Mouse (Mus musculus) urinary bladder, postnatal 25 days (tissue): ENCODE measurements around the gene Mast3.
A peak's percentile ranks its signal among the peaks of the same experiment; 100 is the strongest.
"Not testable (repeated sequence)": the region's sequence is repeated elsewhere in the genome, so short reads cannot be mapped to it uniquely, and the experiment has no call there.

Source experiments
- DNase-seq: peaks from one replicate; pipeline ENCODE4 v3.0.0; 2022; ENCODE audit warnings: low spot score

Gene Mast3

GRCm38 (mm10) chr8:70833520-70833919 is 28.7 kb upstream of the Mast3 start:
- DNase-seq: no peak

- no peak for DNase-seq
These were observed 28.2 kb upstream of the Mast3 start for GRCm38 (mm10) chr8:70833018-70833482.

- DNase-seq: no peak
These were observed 27.5 kb upstream of the Mast3 start for GRCm38 (mm10) chr8:70832371-70832770.

GRCm38 (mm10) chr8:70831517-70831916 is 26.7 kb upstream of the Mast3 start:
- DNase-seq: no peak

- DNase-seq: no peak
These were observed 22.9 kb upstream of the Mast3 start for GRCm38 (mm10) chr8:70827796-70828195.

GRCm38 (mm10) chr8:70827010-70827409 is 22.2 kb upstream of the Mast3 start:
- DNase-seq: no peak

DNA sequence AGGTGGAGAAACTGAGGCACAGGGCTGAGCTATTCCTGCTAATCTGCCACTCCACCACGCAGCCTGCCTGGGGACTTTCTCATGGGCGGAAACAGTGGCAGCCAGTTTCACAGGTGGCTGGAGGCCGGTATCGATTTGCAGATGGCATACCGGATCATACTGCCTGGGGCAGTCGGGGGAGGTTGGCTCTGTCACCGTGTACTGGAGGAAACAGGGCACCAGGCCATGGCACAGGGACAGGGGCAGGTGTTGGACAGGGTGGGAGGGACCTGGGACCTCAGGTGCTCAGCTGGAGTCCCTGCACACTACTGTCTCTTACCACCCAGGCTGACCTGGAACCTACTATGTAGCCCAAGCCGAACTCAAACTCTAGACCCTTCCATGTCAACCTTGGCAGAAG is 21.0 kb upstream of the Mast3 start:
- no peak for DNase-seq

DNA sequence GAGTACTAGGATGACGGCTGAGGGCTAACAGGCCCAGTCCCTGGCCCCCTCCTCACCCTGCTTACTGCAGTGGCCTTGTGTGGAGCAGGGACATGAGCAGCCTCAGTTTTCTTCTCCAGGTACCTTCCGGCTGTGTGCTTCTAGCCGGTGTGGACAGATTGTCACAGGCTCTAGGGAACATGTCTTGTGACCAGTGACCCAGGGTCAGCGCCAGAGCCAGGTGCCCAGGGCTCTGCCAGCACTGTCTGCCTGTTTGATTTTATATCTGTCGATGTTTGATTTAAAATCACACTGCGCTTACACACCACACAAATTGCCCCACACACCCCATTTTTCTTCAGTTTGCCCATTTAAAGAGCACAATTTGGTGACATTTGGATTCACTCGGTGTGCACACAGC is 18.9 kb upstream of the Mast3 start:
- DNase-seq: no peak

GRCm38 (mm10) chr8:70822594-70822993 is 17.7 kb upstream of the Mast3 start:
- not testable (repeated sequence) for DNase-seq

DNA sequence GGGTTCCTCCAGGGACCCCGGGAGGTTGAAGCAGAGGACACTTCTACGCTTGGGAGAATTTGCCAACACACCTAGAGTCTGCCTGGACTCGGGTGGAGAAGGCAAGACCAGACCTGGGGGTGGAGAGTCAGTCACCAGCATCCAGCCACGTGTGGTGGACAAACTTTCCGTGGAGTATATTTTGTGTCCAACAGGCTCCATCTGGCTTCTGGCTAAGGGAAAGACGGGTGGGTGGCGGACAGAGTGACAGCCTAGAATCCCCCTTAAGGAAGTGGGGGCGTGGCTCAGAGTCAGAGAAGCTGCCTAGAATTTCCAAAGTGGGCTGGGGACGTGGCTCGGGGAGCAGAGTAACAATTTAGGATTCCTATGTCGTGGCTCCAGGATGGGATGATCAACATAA is 17.1 kb upstream of the Mast3 start:
- DNase-seq: no peak

- DNase-seq: peak; percentile 70
These were observed 16.6 kb upstream of the Mast3 start for GRCm38 (mm10) chr8:70821399-70821962.

DNA sequence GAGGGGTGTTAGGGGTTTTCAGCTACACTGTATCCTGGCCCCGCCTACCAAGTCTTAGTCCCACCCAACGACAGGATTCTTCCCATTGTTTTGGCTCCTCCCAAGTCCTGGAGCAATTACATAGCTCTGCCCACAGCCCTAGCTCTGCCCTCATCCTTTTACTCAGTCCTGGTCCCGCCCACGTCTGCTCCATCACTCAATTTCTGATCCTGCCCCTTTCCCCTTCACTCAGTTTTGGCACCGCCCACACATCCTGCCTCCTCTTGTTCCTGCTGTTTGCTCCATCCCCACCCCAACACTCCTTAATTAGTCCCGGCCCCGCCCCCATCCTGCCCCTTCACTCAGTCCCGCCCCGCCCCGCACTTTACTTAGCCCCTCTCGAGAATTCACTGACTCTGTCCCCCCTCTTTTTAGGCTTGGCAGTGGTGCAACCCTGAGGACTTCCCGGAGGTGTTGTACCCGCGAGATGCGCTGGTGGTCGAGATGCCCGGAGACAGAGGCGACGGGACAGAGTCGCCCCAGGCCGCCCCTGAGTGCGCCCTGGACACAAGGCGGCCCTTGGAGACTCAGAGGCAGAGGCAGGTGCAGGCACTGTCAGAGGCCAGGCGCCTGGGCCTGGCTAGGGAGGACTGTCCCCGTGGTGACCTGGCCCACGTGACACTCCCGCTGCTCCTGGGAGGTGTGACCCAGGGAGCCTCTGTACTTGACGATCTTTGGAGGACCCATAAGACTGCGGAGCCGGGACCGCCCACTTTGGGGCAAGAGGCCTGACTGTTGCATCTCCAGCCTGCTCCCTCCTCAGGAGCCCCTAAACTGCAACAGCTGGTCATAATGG is 15.5 kb upstream of the Mast3 start:
- peak; percentile 21 for DNase-seq

- peak; percentile 44 for DNase-seq
These were observed 11.8 kb upstream of the Mast3 start for GRCm38 (mm10) chr8:70816679-70817078.

GRCm38 (mm10) chr8:70812885-70813284 is 8.0 kb upstream of the Mast3 start:
- DNase-seq: no peak

- no peak for DNase-seq
These were observed 7.2 kb upstream of the Mast3 start for GRCm38 (mm10) chr8:70812055-70812454.

DNA sequence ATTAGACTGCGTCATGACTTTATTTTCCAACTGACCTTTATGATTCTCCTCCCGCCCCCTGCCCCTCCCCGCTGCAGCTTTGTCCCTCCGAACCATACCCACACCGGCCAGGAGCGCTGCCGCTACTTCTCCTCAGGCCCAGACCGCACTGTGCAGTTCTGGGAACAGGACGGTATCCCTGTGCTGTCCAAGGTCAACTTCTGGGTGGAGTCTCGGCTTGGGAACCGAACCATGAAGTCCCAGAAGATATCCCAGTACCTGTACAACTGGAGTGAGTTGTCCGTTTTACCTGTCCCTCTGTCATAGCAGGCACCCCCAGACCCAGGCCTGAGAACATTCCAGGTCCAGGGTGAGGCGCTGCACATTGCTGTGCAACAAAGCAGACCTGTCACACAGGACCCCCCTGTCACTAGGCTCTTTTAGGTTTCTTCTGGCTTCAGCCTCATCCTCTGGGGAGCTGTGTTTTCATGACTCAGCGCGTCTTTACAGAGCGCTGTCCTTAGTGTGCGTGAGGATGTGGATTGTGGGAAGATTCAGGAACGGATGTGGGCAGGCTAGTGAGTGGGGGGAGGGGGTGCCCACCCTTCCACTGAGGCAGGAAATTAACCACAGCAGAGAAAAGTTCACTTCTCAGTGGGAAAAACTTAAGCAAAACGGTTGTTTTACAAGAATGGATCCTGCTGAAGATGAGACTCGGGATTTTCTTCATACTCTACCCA is 6.3 kb upstream of the Mast3 start:
- no peak for DNase-seq

DNA sequence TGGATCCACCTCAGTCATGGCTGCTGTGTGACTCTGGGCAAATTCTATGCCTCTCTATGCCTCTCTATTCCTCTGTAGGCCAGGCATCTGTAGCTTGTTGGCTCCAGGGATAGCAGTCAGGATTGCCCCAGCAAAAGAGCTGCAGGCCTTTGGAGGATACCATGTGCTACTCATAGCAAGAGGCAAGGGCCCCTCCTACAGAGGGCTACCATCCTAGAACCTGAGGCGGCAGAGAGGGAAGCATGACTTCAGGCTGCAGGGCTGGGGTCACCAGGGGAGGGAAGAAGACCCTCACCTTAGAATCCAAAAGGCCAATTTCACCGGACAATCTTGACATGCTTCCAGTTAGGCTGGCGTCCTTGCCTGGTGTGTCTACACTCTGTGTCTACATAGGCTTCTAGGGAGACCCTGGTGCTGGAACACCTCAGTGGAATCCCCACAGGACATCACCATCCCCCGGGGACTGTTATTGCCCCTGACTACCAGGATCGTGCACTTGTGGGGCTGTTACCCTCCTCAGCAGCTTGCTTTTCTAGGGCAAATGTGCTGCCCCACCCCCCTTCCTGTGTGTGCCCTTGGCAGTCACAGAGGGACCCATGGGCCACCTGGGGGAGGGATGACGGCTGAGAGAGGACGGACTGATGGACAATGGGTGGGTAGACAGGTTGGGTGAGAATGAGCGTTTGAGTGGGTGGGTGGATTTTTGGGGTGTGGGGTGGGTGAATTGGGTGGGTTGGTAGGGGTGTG is 4.3 kb upstream of the Mast3 start:
- no peak for DNase-seq

DNA sequence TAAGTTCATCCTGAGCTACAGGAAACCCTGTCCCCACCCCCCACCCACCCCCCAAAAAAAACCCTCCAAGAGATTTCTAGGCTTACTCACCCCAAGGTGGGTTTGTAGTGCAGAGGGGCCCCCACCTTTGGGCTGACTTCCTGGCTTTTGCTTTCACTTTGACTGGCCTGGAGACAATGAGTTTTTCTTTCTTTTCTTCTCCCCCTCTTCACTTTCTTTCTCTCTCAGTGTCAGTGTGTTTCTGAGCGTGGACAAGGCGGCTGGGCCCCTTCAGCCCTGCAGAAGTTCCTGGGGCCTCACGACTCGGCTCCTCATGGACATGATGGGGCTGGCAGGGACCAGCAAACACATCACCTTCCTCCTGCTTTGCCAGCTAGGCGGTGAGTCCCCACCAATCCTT is 3.4 kb upstream of the Mast3 start, which contains the start of gene Il12rb1:
TSS of gene Il12rb1 (plus strand) at position 211 of the 400 bp plus-strand sequence.
- DNase-seq: no peak

DNA sequence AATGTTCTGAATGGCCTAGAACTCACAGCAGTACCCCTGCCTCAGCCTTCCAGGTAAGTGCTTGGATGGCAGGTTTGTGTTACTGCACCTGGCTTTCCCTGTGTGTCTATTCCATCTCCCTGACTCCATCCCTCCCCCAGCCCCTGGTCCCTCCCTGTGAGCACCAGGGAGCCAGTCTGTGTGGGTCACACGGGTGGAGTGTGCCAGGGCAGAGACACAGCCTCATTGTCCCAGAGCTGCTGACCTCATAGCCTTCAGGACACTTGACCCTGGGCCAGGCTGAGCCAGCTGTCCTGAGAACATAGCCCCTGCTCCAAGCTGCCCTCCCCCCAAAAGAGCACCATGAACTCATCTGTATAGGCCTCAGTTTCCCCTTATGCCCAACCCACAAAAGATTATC is 2.5 kb upstream of the Mast3 start:
- DNase-seq: no peak

GRCm38 (mm10) chr8:70806541-70806940 is 1.7 kb upstream of the Mast3 start:
- DNase-seq: no peak

DNA sequence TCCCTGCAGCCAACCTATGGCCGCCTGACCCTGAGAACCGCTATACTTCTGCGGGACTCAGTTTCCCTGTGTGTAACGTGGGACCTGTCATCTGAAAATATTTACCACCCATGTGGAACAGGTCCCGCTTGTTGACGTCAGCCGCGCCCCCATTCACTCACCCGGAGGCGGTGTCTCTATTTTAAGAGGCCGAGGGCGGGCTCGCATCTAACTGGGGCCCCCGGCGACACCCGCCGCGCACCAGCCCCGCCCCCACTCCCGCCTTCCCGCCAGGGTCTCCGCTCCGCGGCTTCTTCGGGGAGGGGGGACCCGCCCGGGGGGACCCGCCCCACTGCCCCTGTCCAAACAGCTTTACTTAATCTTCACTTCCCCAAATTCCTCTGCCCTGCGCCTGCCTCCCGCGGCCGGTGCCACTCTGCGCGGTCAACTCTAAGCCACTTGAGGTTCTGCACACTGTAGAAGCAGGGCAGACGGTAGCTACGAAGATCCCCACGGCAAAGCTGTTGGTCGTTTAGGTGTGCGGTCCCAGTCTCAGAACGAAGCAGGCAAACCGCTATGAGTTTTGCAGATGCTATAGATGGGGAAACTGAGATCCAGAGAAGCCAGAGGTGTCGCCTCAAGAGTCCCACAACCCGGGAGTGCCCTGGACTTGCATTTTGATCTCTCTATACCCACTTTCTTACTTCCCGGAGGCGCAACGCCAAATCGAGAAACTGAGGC is 933 bp downstream of the Mast3 start:
- DNase-seq: peak; percentile 46
